Mouse (Mus musculus): Measurements from ENCODE around the gene Samd4. TPM values are rescaled to one million over a fixed set of nuclear protein-coding genes. Genes with fewer than 3 reads are reported as not detected.

The Samd4 gene
- polyA plus RNA-seq, 1 experiment from 2014 or later, result 2.9 TPM

- no peaks in the 10 kb centered on the region for H3K36me3 ChIP-seq (ENCODE audit: control insufficient read depth, insufficient read depth, low read length)
- WGBS, result 19% methylated on average over 3 of the region's 3 CpGs
- ATAC-seq (replicated peaks; ENCODE audit: low FRiP score), result peak; percentile 24; the same call in 1 of the 2 replicates
Observed at GRCm38 (mm10) chr14:47004161-47004560, 121.5 kb downstream of the Samd4 start.

GRCm38 (mm10) chr14:47011171-47012139 lies 128.8 kb downstream of the Samd4 start:
- Histone ChIP-seq H3K36me3 (ENCODE audit: control insufficient read depth, insufficient read depth, low read length) (no peaks in the 10 kb centered on the region), H3K9me3 (ENCODE audit: control insufficient read depth, low read length) (no peaks in the 10 kb centered on the region), H3K27ac (ENCODE audit: low read depth, low read length) (0 out of 2 replicates have a peak overlapping the region, but pooled peaks have one; percentile 12), H3K4me2 (ENCODE audit: low read depth, low read length, severe bottlenecking) (no peak overlapping the region), H3K9ac (ENCODE audit: low read length) (no peak overlapping the region), H3K4me3 (ENCODE audit: low read depth, low read length) (no peak overlapping the region), H3K27me3 (ENCODE audit: control insufficient read depth, insufficient read depth, low read length) (no peaks in the 10 kb centered on the region), H3K4me1 (replicated peaks; ENCODE audit: control insufficient read depth, insufficient read depth, low read length) (peaks cover 15% of the 10 kb centered on the region)
- WGBS, result 47% methylated on average over 18 of the region's 18 CpGs
- ATAC-seq (replicated peaks; ENCODE audit: low FRiP score) (peak; percentile 85), DNase-seq (ENCODE audit: low spot score) (peak; percentile 67)

More at GRCm38 (mm10) chr14:47004161-47004560, 121.5 kb downstream of the Samd4 start:
- no peak overlapping the region for H3K4me3 ChIP-seq (ENCODE audit: low read depth, low read length)
- H3K4me1 ChIP-seq (replicated peaks; ENCODE audit: control insufficient read depth, insufficient read depth, low read length), result no peaks in the 10 kb centered on the region
- no peaks in the 10 kb centered on the region for H3K9me3 ChIP-seq (ENCODE audit: control insufficient read depth, low read length)
- H3K9ac ChIP-seq (ENCODE audit: low read length), result no peak overlapping the region
- no peaks in the 10 kb centered on the region for H3K27me3 ChIP-seq (ENCODE audit: control insufficient read depth, insufficient read depth, low read length)
- no peak for DNase-seq (ENCODE audit: low spot score)
- no peak overlapping the region for H3K27ac ChIP-seq (ENCODE audit: low read depth, low read length)
- no peak overlapping the region for H3K4me2 ChIP-seq (ENCODE audit: low read depth, low read length, severe bottlenecking)

GRCm38 (mm10) chr14:47015618-47016017 lies 133.0 kb downstream of the Samd4 start:
- no peak overlapping the region for H3K27ac ChIP-seq (ENCODE audit: low read depth, low read length)
- H3K9ac ChIP-seq (ENCODE audit: low read length), result no peak overlapping the region
- 89% methylated on average over 3 of the region's 3 CpGs for WGBS
- DNase-seq (ENCODE audit: low spot score), result no peak
- H3K4me2 ChIP-seq (ENCODE audit: low read depth, low read length, severe bottlenecking), result no peak overlapping the region
- peaks cover 13% of the 10 kb centered on the region for H3K4me1 ChIP-seq (replicated peaks; ENCODE audit: control insufficient read depth, insufficient read depth, low read length)
- ATAC-seq (replicated peaks; ENCODE audit: low FRiP score), result no peak
- H3K4me3 ChIP-seq (ENCODE audit: low read depth, low read length), result no peak overlapping the region
- H3K9me3 ChIP-seq (ENCODE audit: control insufficient read depth, low read length), result no peaks in the 10 kb centered on the region
- H3K36me3 ChIP-seq (ENCODE audit: control insufficient read depth, insufficient read depth, low read length), result no peaks in the 10 kb centered on the region
- H3K27me3 ChIP-seq (ENCODE audit: control insufficient read depth, insufficient read depth, low read length), result no peaks in the 10 kb centered on the region

GRCm38 (mm10) chr14:47017658-47018057 lies 135.0 kb downstream of the Samd4 start:
- Histone ChIP-seq H3K27ac (ENCODE audit: low read depth, low read length) (no peak overlapping the region), H3K4me3 (ENCODE audit: low read depth, low read length) (no peak overlapping the region), H3K36me3 (ENCODE audit: control insufficient read depth, insufficient read depth, low read length) (no peaks in the 10 kb centered on the region), H3K4me1 (replicated peaks; ENCODE audit: control insufficient read depth, insufficient read depth, low read length) (no peaks in the 10 kb centered on the region), H3K9ac (ENCODE audit: low read length) (no peak overlapping the region), H3K9me3 (ENCODE audit: control insufficient read depth, low read length) (no peaks in the 10 kb centered on the region), H3K27me3 (ENCODE audit: control insufficient read depth, insufficient read depth, low read length) (no peaks in the 10 kb centered on the region), H3K4me2 (ENCODE audit: low read depth, low read length, severe bottlenecking) (no peak overlapping the region)
- ATAC-seq (replicated peaks; ENCODE audit: low FRiP score), result no peak
- WGBS, result 79% methylated on average over 3 of the region's 3 CpGs
- no peak for DNase-seq (ENCODE audit: low spot score)

GRCm38 (mm10) chr14:47020886-47021285 lies 138.2 kb downstream of the Samd4 start:
- 78% methylated on average over 10 of the region's 10 CpGs for WGBS
- no peak for DNase-seq (ENCODE audit: low spot score)
- Histone ChIP-seq H3K4me3 (ENCODE audit: low read depth, low read length) (no peak overlapping the region), H3K4me2 (ENCODE audit: low read depth, low read length, severe bottlenecking) (no peak overlapping the region), H3K27ac (ENCODE audit: low read depth, low read length) (no peak overlapping the region), H3K27me3 (ENCODE audit: control insufficient read depth, insufficient read depth, low read length) (no peaks in the 10 kb centered on the region), H3K9me3 (ENCODE audit: control insufficient read depth, low read length) (no peaks in the 10 kb centered on the region), H3K4me1 (replicated peaks; ENCODE audit: control insufficient read depth, insufficient read depth, low read length) (no peaks in the 10 kb centered on the region), H3K36me3 (ENCODE audit: control insufficient read depth, insufficient read depth, low read length) (no peaks in the 10 kb centered on the region), H3K9ac (ENCODE audit: low read length) (no peak overlapping the region)
- no peak for ATAC-seq (replicated peaks; ENCODE audit: low FRiP score)

GRCm38 (mm10) chr14:47023529-47023928 lies 140.9 kb downstream of the Samd4 start:
- no peaks in the 10 kb centered on the region for H3K9me3 ChIP-seq (ENCODE audit: control insufficient read depth, low read length)
- no peak overlapping the region for H3K9ac ChIP-seq (ENCODE audit: low read length)
- no peak overlapping the region for H3K4me3 ChIP-seq (ENCODE audit: low read depth, low read length)
- DNase-seq (ENCODE audit: low spot score) (no peak), ATAC-seq (replicated peaks; ENCODE audit: low FRiP score) (no peak)
- H3K36me3 ChIP-seq (ENCODE audit: control insufficient read depth, insufficient read depth, low read length), result no peaks in the 10 kb centered on the region
- no peak overlapping the region for H3K4me2 ChIP-seq (ENCODE audit: low read depth, low read length, severe bottlenecking)
- no peak overlapping the region for H3K27ac ChIP-seq (ENCODE audit: low read depth, low read length)
- no peaks in the 10 kb centered on the region for H3K27me3 ChIP-seq (ENCODE audit: control insufficient read depth, insufficient read depth, low read length)
- no peaks in the 10 kb centered on the region for H3K4me1 ChIP-seq (replicated peaks; ENCODE audit: control insufficient read depth, insufficient read depth, low read length)
- WGBS, result 92% methylated on average over 9 of the region's 9 CpGs

- no peak overlapping the region for H3K4me3 ChIP-seq (ENCODE audit: low read depth, low read length)
- no peak overlapping the region for H3K9ac ChIP-seq (ENCODE audit: low read length)
- no peak overlapping the region for H3K4me2 ChIP-seq (ENCODE audit: low read depth, low read length, severe bottlenecking)
- DNase-seq (ENCODE audit: low spot score) (no peak), ATAC-seq (replicated peaks; ENCODE audit: low FRiP score) (no peak)
- 79% methylated on average over 6 of the region's 6 CpGs for WGBS
- H3K36me3 ChIP-seq (ENCODE audit: control insufficient read depth, insufficient read depth, low read length), result no peaks in the 10 kb centered on the region
- H3K4me1 ChIP-seq (replicated peaks; ENCODE audit: control insufficient read depth, insufficient read depth, low read length), result no peaks in the 10 kb centered on the region
- H3K27me3 ChIP-seq (ENCODE audit: control insufficient read depth, insufficient read depth, low read length), result no peaks in the 10 kb centered on the region
- H3K27ac ChIP-seq (ENCODE audit: low read depth, low read length), result no peak overlapping the region
- H3K9me3 ChIP-seq (ENCODE audit: control insufficient read depth, low read length), result no peaks in the 10 kb centered on the region
Observed at GRCm38 (mm10) chr14:47027431-47028118, 144.9 kb downstream of the Samd4 start.

- H3K4me2 ChIP-seq (ENCODE audit: low read depth, low read length, severe bottlenecking), result no peak overlapping the region
- H3K36me3 ChIP-seq (ENCODE audit: control insufficient read depth, insufficient read depth, low read length), result no peaks in the 10 kb centered on the region
- no peaks in the 10 kb centered on the region for H3K4me1 ChIP-seq (replicated peaks; ENCODE audit: control insufficient read depth, insufficient read depth, low read length)
- no peaks in the 10 kb centered on the region for H3K27me3 ChIP-seq (ENCODE audit: control insufficient read depth, insufficient read depth, low read length)
- H3K9ac ChIP-seq (ENCODE audit: low read length), result no peak overlapping the region
- 79% methylated on average over 2 of the region's 2 CpGs for WGBS
- H3K4me3 ChIP-seq (ENCODE audit: low read depth, low read length), result no peak overlapping the region
- H3K9me3 ChIP-seq (ENCODE audit: control insufficient read depth, low read length), result no peaks in the 10 kb centered on the region
- ATAC-seq (replicated peaks; ENCODE audit: low FRiP score) (no peak), DNase-seq (ENCODE audit: low spot score) (no peak)
- H3K27ac ChIP-seq (ENCODE audit: low read depth, low read length), result no peak overlapping the region
Observed at GRCm38 (mm10) chr14:47031542-47031941, 148.9 kb downstream of the Samd4 start.
